Mouse (Mus musculus) lung, postnatal 25 days (tissue): ENCODE results near the gene Plppr2.

ENCODE experiments used
- DNase-seq: peaks from one replicate; pipeline ENCODE4 v3.0.0; 2022; ENCODE audit warnings: low spot score

Plppr2 gene

DNA sequence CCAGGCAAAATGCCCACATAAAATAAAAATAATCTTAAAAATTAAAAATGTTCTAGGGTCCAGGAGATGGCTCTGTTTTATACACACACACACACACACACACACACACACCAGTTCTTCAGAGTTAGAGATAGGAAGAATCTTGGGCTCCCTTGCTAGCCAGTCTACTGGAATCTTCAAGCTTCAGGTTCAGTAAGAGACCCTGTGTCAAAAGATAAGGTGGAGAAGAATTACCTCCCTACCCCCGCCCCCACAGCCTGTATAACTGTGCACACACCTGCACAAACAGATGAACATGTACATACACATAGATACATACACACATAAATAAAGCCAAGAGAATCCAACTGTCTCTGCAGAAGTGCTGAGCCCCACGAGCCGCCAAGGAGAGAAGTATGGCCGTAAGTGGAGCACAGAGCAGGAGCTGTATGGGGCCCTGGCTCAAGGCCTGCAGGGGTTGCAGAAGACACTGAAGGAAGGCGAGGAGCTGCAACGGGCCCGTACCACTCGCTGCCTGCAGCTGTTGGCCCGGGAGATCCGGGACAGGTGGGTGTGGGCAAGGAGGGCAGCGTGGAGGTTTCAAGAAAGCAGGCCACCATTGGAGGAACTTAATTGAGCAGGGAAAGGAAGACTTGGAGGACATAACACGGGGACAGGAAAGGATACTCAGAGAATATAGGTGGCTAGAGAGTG is 4.2 kb upstream of the Plppr2 start:
- DNase-seq, result no peak

GRCm38 (mm10) chr9:21934021-21934420 is 2.8 kb upstream of the Plppr2 start:
- DNase-seq, result no peak

DNA sequence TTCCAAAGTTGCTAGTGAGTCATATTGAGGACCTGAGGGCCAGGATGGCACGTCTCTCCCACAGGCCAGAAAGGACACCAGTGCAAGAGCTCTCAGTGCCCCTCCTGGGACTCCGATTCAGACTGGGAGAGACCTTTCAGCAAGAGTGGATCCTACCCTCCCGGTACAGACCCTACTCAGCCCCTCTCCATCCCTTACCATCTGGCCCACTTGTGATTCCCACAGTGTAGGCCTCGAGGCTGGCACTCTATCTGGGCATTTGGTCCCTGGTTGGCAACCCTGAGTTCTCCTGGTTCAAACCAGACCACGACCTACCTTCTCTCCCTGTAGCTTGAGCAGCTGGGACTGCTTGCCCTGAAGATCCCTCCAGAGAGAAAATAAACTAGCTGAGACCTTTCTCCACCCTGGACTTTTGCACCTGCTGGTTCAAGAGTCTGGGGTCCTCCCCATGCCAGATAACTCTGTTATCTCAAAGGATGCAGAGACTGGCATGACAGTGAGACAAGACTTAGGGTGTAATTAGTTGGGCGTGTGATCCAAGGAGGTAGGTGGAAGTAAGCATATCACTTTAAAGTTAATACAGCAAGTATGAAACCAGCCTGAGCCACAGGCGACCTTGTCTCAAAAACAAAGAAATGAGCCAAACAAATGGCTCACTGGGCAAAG is 1.2 kb upstream of the Plppr2 start:
- no peak for DNase-seq

DNA sequence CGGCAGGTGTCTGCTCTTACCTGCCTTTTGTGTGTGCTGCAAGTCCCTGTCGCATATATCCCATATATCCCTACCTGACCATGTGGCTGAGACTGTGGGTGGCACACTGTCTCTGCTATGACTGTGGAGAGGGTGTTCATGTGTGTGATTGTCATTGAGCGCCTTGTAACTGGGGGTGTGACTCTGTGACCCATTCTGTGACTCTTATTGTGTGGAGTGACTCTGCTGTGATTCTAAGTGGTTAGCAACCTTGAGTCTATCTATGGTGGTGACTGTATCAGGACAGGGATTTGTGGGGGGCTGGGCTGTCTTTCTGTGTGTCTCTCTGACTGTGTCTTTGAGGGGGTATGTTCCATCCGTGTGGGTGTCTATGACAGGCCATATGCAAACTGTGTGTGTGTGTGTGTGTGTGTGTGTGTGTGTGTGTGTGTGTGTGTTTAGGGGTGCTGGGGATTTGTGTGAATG is 910 bp downstream of the Plppr2 start:
- no peak for DNase-seq

DNA sequence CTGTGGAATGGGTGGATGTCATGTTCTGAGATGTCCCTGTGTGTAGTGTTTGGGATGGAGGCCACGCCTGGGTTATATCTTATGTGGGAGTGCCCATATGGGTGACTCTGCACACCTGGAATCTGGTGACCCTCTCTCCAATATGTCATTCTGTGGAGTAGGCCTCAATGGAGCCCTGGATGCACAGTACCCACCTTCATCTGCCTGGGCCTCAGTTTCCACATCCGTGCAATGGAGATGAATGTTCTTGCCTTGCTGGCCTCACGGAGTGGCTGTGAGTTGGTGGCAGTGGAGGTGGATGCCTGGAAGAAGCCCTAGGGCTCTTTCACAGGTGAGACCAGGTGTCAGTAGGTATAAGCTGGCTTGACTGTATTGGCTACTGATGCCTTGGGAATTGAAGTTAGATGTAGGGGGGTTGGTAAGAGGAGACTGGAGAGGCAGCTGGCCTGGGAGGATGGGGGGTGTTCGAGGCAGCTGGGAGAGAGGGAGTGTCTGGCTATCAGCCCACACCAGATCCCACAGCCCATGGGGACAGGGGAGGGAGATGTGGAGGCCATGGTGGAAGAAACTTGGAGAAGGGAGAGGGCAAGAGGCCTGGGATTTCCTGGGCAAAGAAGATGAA is 1.5 kb downstream of the Plppr2 start:
- DNase-seq, result no peak

- no peak for DNase-seq
These were observed 6.2 kb downstream of the Plppr2 start for GRCm38 (mm10) chr9:21943046-21943445.

DNA sequence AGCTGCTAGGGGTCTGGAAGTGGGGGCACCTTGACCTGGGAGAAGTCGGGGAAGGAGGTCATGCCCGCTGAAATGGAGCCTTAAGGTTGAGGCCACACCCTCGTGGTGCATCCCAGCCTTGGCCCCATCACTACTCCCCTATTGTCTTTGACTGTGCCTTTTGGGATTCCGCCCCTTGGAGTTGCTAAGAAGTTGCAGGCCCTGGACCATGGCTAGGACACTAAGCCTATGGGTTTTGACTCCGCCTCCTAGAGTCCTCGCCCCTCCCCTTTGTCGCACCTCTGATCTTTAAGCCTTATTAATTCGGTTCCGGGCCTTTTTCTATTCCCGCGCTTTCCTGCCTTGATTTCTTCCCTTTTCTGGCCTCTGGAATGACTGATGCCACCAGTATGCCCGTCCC is 6.8 kb downstream of the Plppr2 start:
- no peak for DNase-seq

DNA sequence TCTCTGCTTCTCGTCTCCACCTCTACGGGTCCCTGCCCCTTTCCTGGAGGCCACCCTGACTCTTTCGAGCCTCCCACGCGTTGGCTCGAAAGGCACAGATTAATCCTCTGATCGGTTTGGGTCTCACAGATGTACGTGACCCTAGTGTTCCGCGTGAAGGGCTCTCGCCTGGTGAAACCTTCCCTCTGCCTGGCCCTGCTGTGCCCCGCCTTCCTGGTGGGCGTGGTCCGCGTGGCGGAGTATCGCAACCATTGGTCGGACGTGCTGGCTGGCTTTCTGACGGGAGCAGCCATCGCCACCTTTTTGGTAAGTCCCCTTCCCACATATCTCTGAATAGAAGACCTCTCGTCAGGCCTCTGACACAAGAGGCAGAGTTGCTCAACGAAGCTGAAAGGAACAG is 7.4 kb downstream of the Plppr2 start:
- no peak for DNase-seq

DNA sequence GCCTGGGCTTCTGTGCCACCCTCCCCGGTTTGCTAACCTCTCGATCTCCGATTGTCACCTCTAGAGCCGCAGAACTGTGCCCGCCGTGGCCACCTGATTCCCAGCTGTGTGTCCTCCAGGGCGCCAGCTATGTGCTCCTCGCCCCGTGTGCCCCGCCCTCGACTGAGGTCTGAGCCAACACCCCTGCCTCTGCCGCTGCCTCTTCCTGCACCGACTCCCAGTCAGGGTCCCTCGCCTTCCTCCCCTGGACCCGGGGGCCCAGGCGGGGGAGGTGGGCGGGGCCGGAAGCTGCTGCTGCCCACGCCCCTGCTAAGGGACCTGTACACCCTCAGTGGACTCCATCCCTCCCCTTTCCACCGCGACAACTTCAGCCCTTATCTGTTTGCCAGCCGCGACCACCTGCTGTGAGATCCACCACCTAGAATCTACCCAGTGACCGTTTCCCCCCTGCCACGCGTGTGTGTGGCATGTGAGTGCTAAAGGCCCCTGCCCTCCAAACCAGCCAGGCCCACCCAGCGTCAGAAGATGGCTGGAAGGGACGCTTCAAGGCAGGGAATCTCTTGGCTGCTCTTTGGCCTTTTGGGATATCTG is 10.8 kb downstream of the Plppr2 start:
- no peak for DNase-seq

DNA sequence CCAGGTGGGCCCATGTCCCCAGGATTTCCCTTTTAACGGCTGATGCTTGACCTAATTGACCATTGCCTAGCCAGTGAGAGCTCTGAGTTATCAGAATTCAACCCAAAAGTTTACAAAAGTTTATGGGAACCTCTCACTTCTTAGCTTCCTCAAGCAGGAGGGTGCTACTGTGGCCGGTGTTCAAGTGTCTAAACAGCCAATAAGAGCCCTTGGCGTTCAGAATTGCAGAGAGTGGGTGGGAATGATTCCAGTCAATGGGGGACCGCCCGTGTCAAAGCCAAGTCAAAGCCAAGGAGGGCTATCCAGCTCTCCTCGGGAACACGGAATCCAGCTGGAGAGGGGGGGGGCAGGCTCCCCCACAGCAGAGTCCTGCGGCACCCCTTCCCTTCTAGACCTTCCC is 11.3 kb downstream of the Plppr2 start:
- no peak for DNase-seq

- no peak for DNase-seq
These were observed 12.0 kb downstream of the Plppr2 start for GRCm38 (mm10) chr9:21948790-21949189.

DNA sequence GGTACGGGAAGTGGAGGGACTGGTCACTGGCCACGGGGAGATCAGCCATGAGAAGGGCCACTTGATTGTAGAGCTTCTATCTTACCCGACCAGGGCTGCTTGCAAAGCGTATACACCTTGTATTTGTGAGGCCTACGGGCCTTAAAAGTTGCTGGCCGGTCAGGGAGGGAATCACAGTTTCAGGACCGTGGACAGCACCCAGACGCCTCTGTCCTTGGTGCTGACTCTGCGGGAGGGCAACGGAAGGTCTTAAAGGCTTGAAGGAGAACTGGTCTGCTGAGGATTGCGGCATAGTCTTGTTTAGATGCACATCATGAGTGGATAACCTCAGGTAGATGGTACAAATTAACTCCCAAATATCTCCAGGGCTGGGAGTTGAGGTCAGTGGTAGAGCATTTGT is 13.5 kb downstream of the Plppr2 start:
- DNase-seq, result peak; percentile 49

GRCm38 (mm10) chr9:21951977-21952376 is 15.1 kb downstream of the Plppr2 start:
- DNase-seq, result no peak

GRCm38 (mm10) chr9:21953600-21953999 is 16.8 kb downstream of the Plppr2 start:
- DNase-seq, result no peak

DNA sequence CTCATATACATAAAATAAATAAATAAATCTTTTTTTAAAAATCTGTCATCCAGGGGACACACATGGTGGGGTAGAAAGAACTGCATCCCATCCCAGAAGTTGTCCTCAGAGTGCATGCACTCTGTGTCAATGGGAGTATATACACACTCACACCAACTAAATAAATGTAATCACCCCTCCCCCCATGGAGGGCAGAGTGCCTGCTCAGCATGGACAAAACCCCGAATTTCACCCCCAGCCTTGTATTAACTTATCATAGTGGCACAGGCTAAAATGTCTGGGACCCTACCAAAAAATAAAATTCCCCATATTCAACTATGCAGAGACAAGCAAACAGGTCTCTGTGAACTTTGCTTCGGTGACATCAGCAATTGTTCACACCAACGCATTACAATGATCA is 17.8 kb downstream of the Plppr2 start:
- no peak for DNase-seq

- DNase-seq, result no peak
These were observed 18.4 kb downstream of the Plppr2 start for GRCm38 (mm10) chr9:21955225-21955569.

DNA sequence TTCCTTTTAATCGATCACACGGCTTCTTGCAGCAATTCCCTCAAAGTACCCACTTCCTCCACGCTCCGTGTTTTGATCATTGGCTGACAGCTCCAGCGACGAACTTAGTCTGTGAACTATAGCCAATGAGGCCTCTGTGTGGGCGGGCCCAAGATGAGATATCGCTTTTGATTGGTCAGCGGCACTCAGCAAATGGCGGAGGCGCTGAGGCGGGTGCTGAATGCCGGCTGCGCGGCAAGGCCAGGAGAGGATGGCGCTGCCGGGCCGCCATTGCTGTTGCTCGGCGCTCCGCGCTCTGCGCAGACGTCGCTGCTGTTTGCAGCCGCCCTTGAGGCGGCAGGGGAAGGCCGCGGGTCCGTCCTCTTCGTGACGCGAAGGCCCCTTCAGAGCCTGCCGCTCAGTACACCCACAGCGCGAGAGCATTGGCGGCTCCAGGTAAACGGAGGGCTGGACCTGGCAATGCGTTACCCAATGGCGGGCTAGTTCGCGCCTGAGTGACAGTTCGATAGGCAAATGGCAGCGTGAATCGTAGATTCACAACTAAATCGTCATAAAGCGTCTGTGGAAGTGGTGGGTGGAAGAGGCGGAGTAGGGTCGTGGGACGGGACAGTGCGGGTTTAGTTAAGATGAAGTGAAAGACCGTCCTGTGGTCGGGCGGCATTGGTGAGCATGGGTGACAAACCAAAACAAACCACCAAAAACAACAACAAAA is 18.9 kb downstream of the Plppr2 start, which contains the start of gene Swsap1:
Swsap1 (plus strand) TSS at position 186 of the 712 bp plus-strand sequence.
- DNase-seq, result peak; percentile 99

GRCm38 (mm10) chr9:21958372-21958771 is 21.5 kb downstream of the Plppr2 start:
- DNase-seq, result no peak

GRCm38 (mm10) chr9:21959244-21959643 is 22.4 kb downstream of the Plppr2 start:
- DNase-seq, result no peak

DNA sequence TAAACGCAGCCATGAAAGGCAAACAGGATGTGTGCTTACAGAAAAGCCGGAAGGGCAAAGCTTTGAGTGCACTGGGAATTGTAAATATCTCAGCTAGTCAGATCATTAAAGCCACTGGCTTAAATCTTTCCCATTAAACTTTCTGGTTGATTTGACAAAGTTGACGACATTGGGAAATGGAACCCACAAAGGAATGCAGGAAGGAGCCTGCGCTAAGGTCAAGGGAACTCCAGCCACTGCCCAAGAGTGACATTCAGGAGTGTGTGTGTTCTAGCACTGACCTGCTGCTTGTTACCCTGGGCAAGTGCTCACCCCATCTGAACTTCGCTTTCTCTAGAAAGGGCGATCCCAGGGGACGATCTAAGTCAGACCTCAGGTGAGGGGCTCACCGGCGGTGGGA is 23.3 kb downstream of the Plppr2 start:
- DNase-seq, result no peak

DNA sequence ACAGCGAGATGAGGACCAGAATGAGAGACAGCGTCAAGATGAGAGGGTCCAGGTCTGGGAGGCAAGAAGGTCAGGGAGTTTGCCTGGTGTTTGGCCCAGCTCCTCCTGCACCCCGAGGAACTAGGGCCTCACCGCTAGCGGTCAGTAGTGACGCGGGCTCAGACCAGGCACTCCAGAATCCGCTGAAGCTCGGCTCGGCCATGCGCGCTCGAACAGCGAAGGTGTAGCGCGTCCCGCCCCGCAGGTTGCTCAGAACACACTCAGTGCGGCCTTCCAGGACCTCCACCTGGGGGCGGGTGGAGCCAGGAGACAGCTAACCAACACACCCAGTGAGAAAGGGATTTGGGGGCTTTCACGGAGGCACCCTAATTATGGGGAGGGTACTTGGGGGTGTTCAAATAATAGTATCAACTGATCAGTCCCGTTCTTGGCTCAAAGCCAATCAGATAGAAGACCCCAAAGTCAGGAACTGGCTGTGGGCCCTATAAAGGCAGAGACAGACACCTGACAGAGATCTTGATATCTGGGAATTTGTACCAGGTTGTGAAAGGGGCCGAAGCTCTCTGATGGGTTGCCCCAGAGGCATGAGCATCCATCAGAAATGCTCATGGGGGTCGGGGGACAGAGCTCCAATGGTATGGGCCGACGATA is 23.9 kb downstream of the Plppr2 start:
- DNase-seq, result peak; percentile 29
